Mouse (Mus musculus) natural killer cell, adult 2 months (primary cell): Measurements from ENCODE around the gene Map2k1.
A peak's percentile ranks its signal among the peaks of the same experiment; 100 is the strongest.

Experiments used
- DNase-seq, 2 experiments: peaks; one replicate each; pipeline ENCODE4 v3.0.0; 2022; ENCODE audit warnings: low spot score in 2 of 2

Map2k1 gene

GRCm38 (mm10) chr9:64249371-64249770 is 4.1 kb downstream of the Map2k1 start:
- DNase-seq: no peak

- DNase-seq: peak in 1 of 2 experiments; percentile 26
These were observed 11.0 kb downstream of the Map2k1 start for GRCm38 (mm10) chr9:64242381-64242831.

DNA sequence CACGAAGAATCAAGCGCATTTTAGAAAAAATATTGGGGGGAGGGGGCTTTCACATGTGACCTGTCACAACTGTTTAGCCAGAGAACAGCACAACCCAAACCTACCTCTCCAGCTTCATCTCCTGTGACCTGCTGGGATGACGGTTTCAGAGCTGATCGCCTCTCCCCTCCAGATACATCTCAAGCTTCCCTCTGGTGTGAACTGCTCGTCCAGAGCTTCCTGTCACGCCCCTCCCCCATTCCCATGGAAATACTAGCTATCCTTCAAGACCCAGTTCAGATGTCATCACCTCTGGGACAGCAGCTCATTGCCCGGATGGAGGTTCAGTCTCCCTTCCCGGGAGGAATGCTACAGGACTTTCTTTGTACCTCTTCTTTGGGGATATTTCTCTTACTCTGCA is 12.8 kb downstream of the Map2k1 start:
- DNase-seq: no peak

GRCm38 (mm10) chr9:64240116-64240515 is 13.3 kb downstream of the Map2k1 start:
- no peak for DNase-seq

GRCm38 (mm10) chr9:64236056-64236455 is 17.4 kb downstream of the Map2k1 start:
- no peak for DNase-seq

GRCm38 (mm10) chr9:64234768-64235435 is 18.5 kb downstream of the Map2k1 start, which contains the start of gene Uchl4:
Gene Uchl4, plus strand, starts transcription at chr9:64235201.
- no peak for DNase-seq

DNA sequence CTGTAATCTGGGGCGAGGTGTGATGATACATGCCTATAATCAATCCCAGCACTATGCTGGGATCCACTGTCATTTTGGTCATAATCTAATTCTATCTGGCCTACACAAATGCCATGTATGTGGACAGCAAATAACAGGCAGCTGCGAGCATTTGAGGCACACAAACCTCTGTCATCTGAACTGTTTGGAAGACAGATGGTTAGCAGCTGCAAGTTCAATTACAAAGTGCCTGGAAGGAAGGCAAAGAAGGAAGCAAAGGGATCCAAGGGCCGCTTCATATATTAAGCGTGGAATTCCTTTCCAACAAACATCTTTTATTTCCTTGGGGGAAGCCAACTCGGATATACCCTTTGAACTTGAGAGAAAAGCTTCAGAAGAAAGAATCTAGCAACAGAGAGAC is 19.8 kb downstream of the Map2k1 start:
- no peak for DNase-seq

GRCm38 (mm10) chr9:64232257-64232957 is 21.0 kb downstream of the Map2k1 start:
- no peak for DNase-seq

GRCm38 (mm10) chr9:64231674-64232073 is 21.8 kb downstream of the Map2k1 start:
- no peak for DNase-seq

- DNase-seq: no peak
These were observed 22.3 kb downstream of the Map2k1 start for GRCm38 (mm10) chr9:64231171-64231570.

DNA sequence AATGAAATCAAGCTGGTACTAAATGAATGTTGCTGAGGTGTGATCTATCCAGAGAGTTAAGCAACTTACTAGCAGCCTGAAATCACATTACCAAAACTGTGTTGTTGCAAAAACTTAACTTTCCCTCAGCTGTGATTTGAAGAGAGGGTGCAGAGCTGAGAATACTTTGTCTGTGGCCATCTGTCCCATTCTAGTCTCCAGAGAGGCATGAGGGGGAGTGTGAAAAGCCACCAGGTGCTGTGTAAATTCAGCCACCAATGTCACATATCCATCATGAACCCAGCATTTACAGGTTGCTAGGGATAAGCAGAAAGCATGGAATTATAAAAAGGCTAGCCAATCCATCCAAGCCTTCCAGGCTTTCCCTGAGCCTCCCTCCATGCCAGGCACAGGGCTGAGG is 24.5 kb downstream of the Map2k1 start:
- DNase-seq: no peak

DNA sequence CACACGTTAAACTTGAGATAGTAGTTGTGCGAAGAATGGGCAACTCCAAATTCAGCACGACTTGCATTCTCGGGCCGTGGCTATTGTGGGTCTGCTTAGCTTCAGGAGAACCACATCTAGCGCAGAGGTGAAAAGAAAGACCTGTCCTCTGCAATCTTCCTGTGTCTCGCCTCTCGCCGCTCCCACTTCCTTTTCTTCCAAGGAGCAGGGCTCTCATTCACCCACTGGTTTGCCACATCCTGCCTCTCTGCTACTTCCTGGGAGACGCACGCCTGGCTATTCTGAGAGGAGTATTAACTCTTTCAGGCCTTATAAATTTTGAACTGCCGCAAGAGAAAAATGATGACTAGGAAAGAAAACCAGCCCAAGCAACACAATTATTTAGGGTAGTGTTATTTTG is 25.7 kb downstream of the Map2k1 start:
- DNase-seq: peak; percentile 5 to 14

DNA sequence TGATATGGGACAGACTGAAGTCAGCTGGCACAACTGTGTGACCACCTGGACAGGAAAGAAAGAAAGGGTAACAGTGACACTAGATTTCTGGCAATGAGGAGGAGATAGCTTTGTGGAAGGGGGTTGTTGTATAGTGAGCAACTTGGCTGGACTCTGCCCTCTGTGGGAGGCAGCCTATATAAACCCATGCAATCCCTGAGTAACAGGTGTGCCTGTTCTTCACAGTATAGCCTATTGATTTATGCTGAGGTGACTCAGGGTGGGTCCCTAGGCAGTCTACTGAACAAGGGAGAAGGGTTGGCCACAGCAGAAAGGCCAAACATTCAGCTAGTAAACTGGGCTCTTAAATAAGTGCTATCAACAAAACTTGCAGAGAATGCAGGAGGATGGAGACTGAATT is 27.6 kb downstream of the Map2k1 start:
- DNase-seq: no peak

- no peak for DNase-seq
These were observed 31.3 kb downstream of the Map2k1 start for GRCm38 (mm10) chr9:64222098-64222497.

DNA sequence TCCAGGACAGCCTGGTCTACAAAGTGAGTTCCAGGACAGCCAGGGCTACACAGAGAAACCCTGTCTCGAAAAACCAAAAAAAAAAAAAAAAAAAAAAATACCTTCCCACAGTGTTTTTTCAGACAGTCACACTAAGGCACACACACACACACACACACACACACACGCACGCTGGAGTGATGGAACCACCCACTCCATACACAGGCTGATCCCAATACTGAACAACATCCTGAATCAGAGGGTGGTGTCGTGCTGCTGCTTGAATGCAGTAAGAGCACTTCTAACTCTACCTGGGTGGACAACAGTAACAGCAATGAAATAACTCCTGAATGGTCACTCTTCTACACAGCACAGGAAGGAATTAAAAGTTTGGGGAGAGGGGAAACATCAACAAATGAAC is 32.0 kb downstream of the Map2k1 start:
- DNase-seq: no peak

- no peak for DNase-seq
These were observed 32.8 kb downstream of the Map2k1 start for GRCm38 (mm10) chr9:64220603-64221002.

DNA sequence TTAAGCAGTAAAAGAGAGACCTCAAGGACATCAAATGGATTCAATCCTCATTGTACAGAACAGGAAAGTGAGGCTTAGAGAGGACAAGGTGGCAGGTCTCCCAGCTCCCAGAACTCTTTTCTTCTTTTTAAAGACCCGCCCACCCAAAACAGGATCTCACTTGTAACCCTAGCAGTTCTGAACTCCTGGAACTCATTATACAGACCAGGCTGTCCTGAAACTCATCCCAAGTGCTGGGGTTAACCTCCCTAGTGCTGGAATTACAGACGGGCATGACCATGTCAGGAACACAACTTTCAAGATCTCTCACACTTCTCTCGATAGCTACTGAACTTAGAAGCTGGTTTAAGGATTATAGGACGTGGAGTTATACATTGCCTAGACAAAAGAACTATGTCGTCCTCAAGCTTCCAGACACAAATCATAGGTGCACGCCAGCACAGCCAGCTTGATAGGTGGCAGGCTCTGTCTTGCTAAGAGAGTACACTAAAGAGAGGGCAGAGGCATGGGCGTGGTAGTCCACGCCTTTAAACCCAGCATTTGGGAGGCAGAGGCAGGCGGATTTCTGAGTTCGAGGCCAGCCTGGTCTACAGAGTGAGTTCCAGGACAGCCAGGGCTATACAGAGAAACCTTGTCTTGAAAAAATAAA is 33.5 kb downstream of the Map2k1 start:
- no peak for DNase-seq

DNA sequence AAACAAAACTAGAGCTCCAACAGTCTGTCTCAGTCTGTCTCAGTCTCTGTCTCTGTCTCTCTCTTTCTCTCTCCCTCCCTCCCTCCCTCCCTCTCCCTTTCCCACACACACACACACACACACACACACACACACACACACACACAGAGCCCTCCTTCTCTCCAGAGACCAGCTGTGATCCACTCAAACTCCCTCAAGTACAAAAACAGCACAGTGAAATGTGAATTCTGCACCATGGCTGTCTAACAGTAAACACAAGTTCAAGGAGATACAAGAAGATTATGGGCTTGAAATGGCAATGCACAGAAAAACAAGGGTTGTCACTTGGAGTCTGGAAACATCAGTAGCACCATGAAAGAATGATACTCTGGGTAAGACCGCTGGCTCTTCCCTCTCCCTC is 34.1 kb downstream of the Map2k1 start:
- no peak for DNase-seq

DNA sequence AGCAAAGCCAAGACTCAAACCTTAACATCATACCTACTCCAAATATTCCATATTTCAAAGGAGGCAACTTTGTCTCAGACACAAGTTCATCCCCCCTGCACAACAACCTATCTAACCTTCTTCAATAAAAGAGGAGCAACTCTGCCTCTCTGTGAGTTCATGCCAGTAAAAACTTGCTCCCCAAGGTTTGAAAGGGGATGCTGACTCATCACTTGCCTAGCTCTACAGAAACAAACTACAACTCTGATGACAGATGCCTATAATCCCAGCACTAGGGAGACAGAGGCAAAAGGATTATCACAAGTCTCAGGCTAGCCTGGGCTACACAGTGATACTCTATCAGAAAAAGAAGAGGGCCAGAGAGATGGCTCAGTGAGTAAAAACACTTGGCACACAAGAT is 35.5 kb downstream of the Map2k1 start:
- DNase-seq: no peak

- no peak for DNase-seq
These were observed 36.8 kb downstream of the Map2k1 start for GRCm38 (mm10) chr9:64216641-64217040.

- DNase-seq: no peak
These were observed 37.3 kb downstream of the Map2k1 start for GRCm38 (mm10) chr9:64216090-64216489.

DNA sequence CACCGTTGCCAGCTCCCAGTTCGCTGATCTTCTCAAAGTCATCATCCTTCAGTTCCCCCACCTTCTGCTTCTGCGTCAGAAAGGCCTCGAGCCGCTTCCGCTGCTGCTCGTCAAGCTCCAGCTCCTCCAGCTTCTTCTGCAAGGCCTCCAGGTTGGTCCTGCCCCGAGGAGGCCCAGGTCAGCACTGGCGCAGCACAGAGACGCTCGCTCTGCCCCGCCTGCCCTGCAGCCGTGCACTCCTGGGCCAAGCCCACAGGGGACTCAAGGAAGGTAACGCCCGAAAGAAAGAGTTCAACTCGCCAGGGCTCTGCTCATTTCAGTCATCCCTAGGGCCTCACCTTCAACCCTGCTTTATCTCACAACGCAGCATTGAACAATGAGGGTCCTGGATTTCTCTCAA is 39.0 kb downstream of the Map2k1 start:
- no peak for DNase-seq

- DNase-seq: no peak
These were observed 45.8 kb downstream of the Map2k1 start for GRCm38 (mm10) chr9:64207509-64208084.
